Mouse (Mus musculus): ENCODE data around the gene Yrdc. TPM values are rescaled to one million over a fixed set of nuclear protein-coding genes. Genes with fewer than 3 reads are reported as not detected.

Yrdc gene
- polyA plus RNA-seq, 1 experiment = 70.4 TPM

DNA sequence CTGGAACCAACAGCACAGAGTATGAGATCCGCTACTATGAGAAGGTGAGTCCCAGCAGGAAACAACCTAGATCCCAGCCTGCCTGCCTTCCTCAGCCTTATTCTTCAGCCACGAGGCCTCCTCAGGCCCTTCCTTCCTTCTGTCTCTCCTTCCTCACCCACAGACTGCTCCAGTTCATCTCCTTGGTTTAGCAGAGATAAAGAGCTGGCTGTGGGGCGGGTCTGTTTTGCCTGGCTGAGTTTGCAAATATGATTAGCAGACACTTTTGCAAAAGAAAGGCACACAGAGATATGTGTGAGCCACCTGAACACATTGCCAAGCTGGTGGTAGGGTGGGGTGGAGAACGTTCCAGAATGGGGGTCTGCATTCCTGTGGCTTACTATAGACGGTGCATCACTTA, 49.4 kb downstream of the Yrdc start:
- H3K27me3 ChIP-seq (ENCODE audit: control insufficient read depth, insufficient read depth, low read length) = no peaks in the 10 kb centered on the region
- H3K27ac ChIP-seq (ENCODE audit: control insufficient read depth, insufficient read depth, low read length) = no peak overlapping the region
- H3K4me1 ChIP-seq (replicated peaks; ENCODE audit: control insufficient read depth, insufficient read depth, low read length) = no peaks in the 10 kb centered on the region
- no peaks in the 10 kb centered on the region for H3K36me3 ChIP-seq (ENCODE audit: control insufficient read depth, insufficient read depth, low read length)
- no peak for TF ChIP-seq POLR2A (IDR thresholded peaks at IDR 0.05; ENCODE audit: control insufficient read depth, extremely low read depth, insufficient read depth, low read length, poor library complexity)
- TF ChIP-seq CTCF (IDR thresholded peaks at IDR 0.05; ENCODE audit: borderline replicate concordance, control insufficient read depth, extremely low read depth, insufficient read depth, low read length, poor library complexity) = no peak
- no peak overlapping the region for H3K4me3 ChIP-seq (ENCODE audit: control insufficient read depth, insufficient read depth, low read length)
- DNase-seq = no peak
- 69% methylated on average over 5 of the region's 5 CpGs for WGBS

Other genes with a start within 250 kb of the Yrdc start
- not detected in 2 replicates for gene 3100002H09Rik, start 239.9 kb upstream of the Yrdc start, polyA plus RNA-seq (2012; rRNA removed)
- gene Pou3f1, start 193.9 kb upstream of the Yrdc start, polyA plus RNA-seq (2012; rRNA removed) = 0.38 and 0.46 TPM in 2 replicates
- gene Utp11, start 157.1 kb upstream of the Yrdc start, polyA plus RNA-seq (2012; rRNA removed) = 6.0 and 6.3 TPM in 2 replicates
- 36.1 and 59.4 TPM in 2 replicates for gene Fhl3, start 150.0 kb upstream of the Yrdc start, polyA plus RNA-seq (2012; rRNA removed)
- 23.2 and 25.3 TPM in 2 replicates for gene Sf3a3, start 135.9 kb upstream of the Yrdc start, polyA plus RNA-seq (2012; rRNA removed)
- gene Inpp5b, start 108.8 kb upstream of the Yrdc start, polyA plus RNA-seq (2012; rRNA removed) = 81.3 and 101 TPM in 2 replicates
- 9.9 and 10.4 TPM in 2 replicates for gene Mtf1, start 48.6 kb upstream of the Yrdc start, polyA plus RNA-seq (2012; rRNA removed)
- 26.2 and 28.0 TPM in 2 replicates for gene 1110065P20Rik, start 517 bp downstream of the Yrdc start, polyA plus RNA-seq (2012; rRNA removed)
- 1.1 and 1.4 TPM in 2 replicates for gene Maneal, start 11.5 kb downstream of the Yrdc start, polyA plus RNA-seq (2012; rRNA removed)
- 0.06 and 0.07 TPM in 2 replicates for gene Epha10, start 30.2 kb downstream of the Yrdc start, polyA plus RNA-seq (2012; rRNA removed)
- gene 9930104L06Rik, start 86.4 kb downstream of the Yrdc start, polyA plus RNA-seq (2012; rRNA removed) = 18.3 and 21.6 TPM in 2 replicates
- 79.4 and 102 TPM in 2 replicates for gene Cdca8, start 88.6 kb downstream of the Yrdc start, polyA plus RNA-seq (2012; rRNA removed)
- gene Rspo1, start 135.8 kb downstream of the Yrdc start, polyA plus RNA-seq (2012; rRNA removed) = 2.2 and 2.3 TPM in 2 replicates
- 17.9 and 18.3 TPM in 2 replicates for gene Gnl2, start 165.9 kb downstream of the Yrdc start, polyA plus RNA-seq (2012; rRNA removed)
- 0.22 and 0.57 TPM in 2 replicates for gene Dnali1, start 215.0 kb downstream of the Yrdc start, polyA plus RNA-seq (2012; rRNA removed)
- gene Snip1, start 216.0 kb downstream of the Yrdc start, polyA plus RNA-seq (2012; rRNA removed) = 20.5 and 22.5 TPM in 2 replicates
- 26.4 and 30.7 TPM in 2 replicates for gene Meaf6, start 234.5 kb downstream of the Yrdc start, polyA plus RNA-seq (2012; rRNA removed)